Mouse (Mus musculus): Measurements from ENCODE around the gene Far1.

Gene Far1

GRCm38 (mm10) chr7:113513286-113513962, at the start of gene Far1:
Far1 (plus strand) TSS chr7:113513834.
- peak; percentile 99 for DNase-seq

- DNase-seq, result no peak
Observed at GRCm38 (mm10) chr7:113468345-113468744, 45.3 kb upstream of the Far1 start.

- DNase-seq, result peak; percentile 22
Observed at GRCm38 (mm10) chr7:113470671-113471070, 43.0 kb upstream of the Far1 start.

GRCm38 (mm10) chr7:113471653-113472052, 42.0 kb upstream of the Far1 start:
- DNase-seq, result no peak

- no peak for DNase-seq
Observed at GRCm38 (mm10) chr7:113495792-113496191, 17.8 kb upstream of the Far1 start.

- DNase-seq, result no peak
Observed at GRCm38 (mm10) chr7:113498413-113498812, 15.2 kb upstream of the Far1 start.

- no peak for DNase-seq
Observed at GRCm38 (mm10) chr7:113499821-113500220, 13.8 kb upstream of the Far1 start.

- DNase-seq, result no peak
Observed at GRCm38 (mm10) chr7:113502453-113502852, 11.2 kb upstream of the Far1 start.

GRCm38 (mm10) chr7:113505047-113505446, 8.6 kb upstream of the Far1 start:
- no peak for DNase-seq

- no peak for DNase-seq
Observed at GRCm38 (mm10) chr7:113505516-113506045, 8.1 kb upstream of the Far1 start.

GRCm38 (mm10) chr7:113507846-113508245, 5.8 kb upstream of the Far1 start:
- no peak for DNase-seq

GRCm38 (mm10) chr7:113511396-113511795, 2.2 kb upstream of the Far1 start:
- DNase-seq, result no peak

GRCm38 (mm10) chr7:113512527-113513285, 928 bp upstream of the Far1 start:
- no peak for DNase-seq

- DNase-seq, result no peak
Observed at GRCm38 (mm10) chr7:113513963-113514649, 472 bp downstream of the Far1 start.

GRCm38 (mm10) chr7:113515831-113516230, 2.2 kb downstream of the Far1 start:
- peak; percentile 20 for DNase-seq

GRCm38 (mm10) chr7:113518419-113518818, 4.8 kb downstream of the Far1 start:
- no peak for DNase-seq

GRCm38 (mm10) chr7:113518961-113519360, 5.3 kb downstream of the Far1 start:
- DNase-seq, result no peak

GRCm38 (mm10) chr7:113543158-113543557, 29.5 kb downstream of the Far1 start:
- DNase-seq, result no peak

- DNase-seq, result no peak
Observed at GRCm38 (mm10) chr7:113551742-113552463, 38.3 kb downstream of the Far1 start.

GRCm38 (mm10) chr7:113552508-113552907, 38.9 kb downstream of the Far1 start:
- no peak for DNase-seq

GRCm38 (mm10) chr7:113556138-113556537, 42.5 kb downstream of the Far1 start:
- DNase-seq, result no peak

GRCm38 (mm10) chr7:113566892-113567291, 53.3 kb downstream of the Far1 start:
- DNase-seq, result no peak

GRCm38 (mm10) chr7:113571121-113571520, 57.5 kb downstream of the Far1 start:
- DNase-seq, result no peak
